Mouse (Mus musculus) bone marrow macrophage, adult 2 months (primary cell): Measurements from ENCODE around the gene Nrg4.

Experiments used
- CTCF ChIP-seq: IDR thresholded peaks from 2 replicates; pipeline ENCODE4 v1.5.1; 2012; ENCODE audit warnings: low read depth, mild to moderate bottlenecking, low read length, moderate library complexity
- POLR2A ChIP-seq: IDR thresholded peaks from 2 replicates; pipeline ENCODE4 v1.6.1; 2012; ENCODE audit warnings: mild to moderate bottlenecking, low read depth, low read length, borderline replicate concordance

GRCm38 (mm10) chr9:55357164-55357563 lies 30.5 kb upstream of the Nrg4 start:
- TF ChIP-seq CTCF: no peak
- no peak for TF ChIP-seq POLR2A
